Mouse (Mus musculus): ENCODE data around the gene Pdcd10.

Pdcd10 gene

GRCm38 (mm10) chr3:75556695-75557291, at the start of gene Pdcd10:
Gene Pdcd10, minus strand, starts transcription at chr3:75556856.
- DNase-seq, result peak; percentile 100

DNA sequence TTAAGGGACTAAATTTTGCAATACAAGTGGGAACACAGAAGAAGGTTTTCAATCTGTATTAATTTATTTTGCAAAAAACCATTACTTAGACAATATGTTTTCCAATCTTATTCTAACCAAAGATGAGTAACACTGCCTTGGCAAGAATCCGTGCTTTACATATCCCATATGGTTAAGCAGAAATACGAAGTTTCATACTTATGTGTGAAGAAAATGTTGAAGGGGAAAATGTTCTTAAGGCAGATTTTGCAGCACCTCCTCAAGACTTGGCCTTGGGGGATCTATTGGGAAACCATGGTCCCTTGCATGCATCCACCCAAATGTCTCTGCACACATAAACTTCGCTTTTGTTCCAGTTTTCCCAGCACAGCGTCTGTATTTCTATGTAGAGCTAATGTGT, 28.2 kb upstream of the Pdcd10 start:
- no peak for DNase-seq

GRCm38 (mm10) chr3:75583293-75583692, 26.6 kb upstream of the Pdcd10 start:
- DNase-seq, result no peak

- peak in 1 of 2 experiments; percentile 35 for DNase-seq
Observed at GRCm38 (mm10) chr3:75579352-75579751, 22.7 kb upstream of the Pdcd10 start.

DNA sequence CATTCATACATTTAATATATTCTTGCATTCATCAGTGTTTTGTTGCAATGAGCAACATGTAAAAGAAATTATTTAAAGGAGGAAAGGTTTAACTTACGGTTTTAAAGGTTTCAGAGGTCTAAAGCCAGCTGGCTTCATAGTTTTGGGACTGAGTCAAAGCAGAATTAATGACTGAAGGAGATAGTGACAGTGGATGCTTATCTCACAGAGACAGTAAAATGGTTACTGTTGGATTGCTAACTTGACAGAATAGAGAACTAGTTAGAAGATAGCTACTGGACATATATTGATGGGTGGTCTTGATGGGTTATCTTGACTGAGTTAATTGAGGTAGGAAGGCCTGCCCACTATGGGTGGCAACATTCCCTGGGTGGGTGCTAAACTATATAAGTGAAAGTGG, 18.9 kb upstream of the Pdcd10 start:
- DNase-seq, result no peak

DNA sequence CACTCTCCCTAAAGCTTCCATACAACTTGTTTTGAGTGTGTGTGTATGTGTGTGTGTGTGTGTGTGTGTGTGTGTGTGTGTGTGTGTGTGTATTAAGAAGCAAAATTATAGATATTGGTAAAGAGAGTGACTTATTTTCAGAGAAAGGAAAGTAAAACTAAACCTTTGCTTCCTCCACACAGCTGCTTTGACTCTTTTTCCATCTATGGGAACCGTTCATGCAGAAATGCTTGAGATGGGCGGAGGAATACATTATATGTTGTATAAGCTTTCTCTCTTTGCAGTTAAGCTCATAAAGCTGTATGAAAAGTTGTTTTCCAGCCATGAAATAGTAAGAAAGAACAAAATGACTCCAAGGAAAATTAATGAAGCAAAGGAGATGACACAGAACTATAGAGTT, 17.4 kb upstream of the Pdcd10 start:
- DNase-seq, result no peak

DNA sequence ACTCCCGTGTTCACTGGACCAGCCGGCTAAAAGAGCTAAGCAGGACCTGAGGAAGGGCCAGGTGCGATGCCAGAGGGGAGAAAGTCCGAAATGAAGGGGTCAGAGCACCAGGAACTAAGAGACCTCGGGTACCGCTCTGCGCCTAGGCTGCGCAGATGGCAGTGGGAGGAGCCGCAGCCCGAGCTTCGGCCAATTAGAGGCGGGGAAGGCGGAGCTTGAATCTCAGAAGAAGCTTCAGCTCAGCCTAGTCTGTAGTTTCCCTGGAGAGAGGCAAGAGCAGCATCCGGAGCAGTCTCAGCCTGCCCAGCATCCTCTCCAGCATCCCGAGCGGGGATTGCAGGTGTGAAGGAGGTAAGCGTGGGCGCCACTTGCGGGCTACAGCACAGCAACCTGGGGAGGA, 636 bp upstream of the Pdcd10 start, which contains the start of gene Serpini1:
Gene Serpini1 (plus strand): TSS at position 256 of the 400 bp plus-strand sequence.
- DNase-seq, result peak; percentile 93 to 94

DNA sequence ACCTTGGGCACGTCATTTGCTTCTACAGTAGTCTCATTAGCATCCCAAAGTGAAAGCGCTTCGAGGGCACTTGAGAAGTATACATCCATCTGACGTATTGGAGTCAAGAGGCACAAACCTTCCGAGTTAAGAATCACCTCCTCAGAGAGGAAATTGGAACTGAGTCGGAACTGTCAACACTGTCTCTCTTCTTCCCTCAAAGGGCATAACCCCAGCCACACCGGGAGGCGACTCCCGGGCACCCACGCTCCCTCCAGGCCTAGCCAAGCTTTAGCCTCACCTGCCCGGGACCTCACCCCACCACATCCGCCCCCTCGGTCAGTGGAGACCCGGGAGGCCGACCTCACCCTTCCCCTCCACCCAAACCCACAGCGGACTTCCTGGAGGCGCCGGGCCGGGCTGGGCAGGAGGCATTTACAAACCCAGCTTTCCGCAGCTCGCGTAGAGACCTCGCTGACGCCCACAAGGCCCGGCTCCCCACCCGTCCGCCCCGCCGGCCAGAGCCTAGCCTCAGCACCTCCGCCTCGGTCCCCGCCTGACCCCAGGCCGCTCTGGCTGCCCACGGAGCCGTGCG, 448 bp downstream of the Pdcd10 start:
- peak in 1 of 2 experiments; percentile 8 for DNase-seq

GRCm38 (mm10) chr3:75551248-75551647, 5.4 kb downstream of the Pdcd10 start:
- DNase-seq, result no peak

- DNase-seq, result no peak
Observed at GRCm38 (mm10) chr3:75544287-75544686, 12.4 kb downstream of the Pdcd10 start.

DNA sequence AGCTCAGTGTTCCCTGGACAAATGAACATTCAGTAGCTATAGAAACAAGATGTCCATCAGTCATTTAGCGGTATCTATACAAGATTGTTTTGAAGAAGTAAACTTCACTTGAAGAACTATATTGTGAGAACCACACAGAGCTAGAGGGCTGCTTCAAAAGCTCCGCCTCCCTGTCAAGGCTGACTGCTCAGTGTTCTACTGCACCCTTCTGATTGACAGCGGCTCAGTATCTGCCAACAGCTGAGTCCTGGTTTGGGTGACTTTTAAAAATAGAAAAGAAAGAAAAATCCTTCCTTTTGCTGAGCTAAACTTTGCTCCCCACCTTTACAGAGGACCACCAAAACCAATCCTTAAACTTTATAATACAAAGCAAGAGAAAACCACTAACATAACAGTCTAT, 13.8 kb downstream of the Pdcd10 start:
- peak; percentile 52 to 75 for DNase-seq

GRCm38 (mm10) chr3:75541259-75541658, 15.4 kb downstream of the Pdcd10 start:
- no peak for DNase-seq

GRCm38 (mm10) chr3:75534045-75534834, 22.4 kb downstream of the Pdcd10 start:
- DNase-seq, result no peak

DNA sequence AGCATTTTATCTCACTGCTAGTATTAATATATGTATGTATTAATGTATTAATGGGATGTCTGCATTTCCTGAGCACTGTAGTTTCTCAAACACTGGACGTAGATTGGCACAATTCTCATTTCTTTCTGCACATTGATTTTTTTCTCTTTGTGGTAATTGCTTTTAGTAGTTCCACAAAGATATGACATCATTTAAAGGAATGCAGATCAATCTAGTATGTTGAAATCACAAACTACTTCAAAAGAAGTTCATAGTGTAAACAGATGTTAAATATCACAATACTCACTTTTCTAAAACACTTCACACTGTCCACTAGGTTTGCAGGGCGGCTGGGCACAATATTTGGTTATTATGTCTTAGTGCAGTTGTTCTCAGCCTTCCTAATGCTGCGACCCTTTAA, 25.6 kb downstream of the Pdcd10 start:
- no peak for DNase-seq

DNA sequence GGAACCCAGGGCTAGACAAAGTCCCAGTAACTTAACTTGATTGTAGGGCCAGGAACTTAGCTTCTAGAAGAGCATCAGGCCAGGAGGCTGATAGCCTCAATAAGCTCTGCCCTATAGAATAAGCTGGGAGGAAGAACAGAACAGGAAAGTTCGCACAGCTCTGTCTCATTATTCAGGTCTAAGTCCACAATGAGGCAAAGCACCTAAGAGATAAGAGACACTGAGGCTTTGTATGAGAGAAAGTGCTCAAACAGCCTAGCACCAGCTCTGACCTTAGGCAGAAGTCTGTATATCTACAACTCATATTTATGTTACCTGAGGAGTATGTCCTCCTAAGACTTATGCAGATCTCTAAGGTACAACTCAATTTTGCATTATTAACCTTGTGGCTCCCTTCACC, 34.1 kb downstream of the Pdcd10 start:
- no peak for DNase-seq

- no peak for DNase-seq
Observed at GRCm38 (mm10) chr3:75521314-75521713, 35.3 kb downstream of the Pdcd10 start.

GRCm38 (mm10) chr3:75517631-75518250, 38.9 kb downstream of the Pdcd10 start:
- DNase-seq, result peak; percentile 37 to 81

- DNase-seq, result no peak
Observed at GRCm38 (mm10) chr3:75498961-75499960, 57.4 kb downstream of the Pdcd10 start.

GRCm38 (mm10) chr3:75492913-75493312, 63.7 kb downstream of the Pdcd10 start:
- DNase-seq, result peak; percentile 4 to 24

DNA sequence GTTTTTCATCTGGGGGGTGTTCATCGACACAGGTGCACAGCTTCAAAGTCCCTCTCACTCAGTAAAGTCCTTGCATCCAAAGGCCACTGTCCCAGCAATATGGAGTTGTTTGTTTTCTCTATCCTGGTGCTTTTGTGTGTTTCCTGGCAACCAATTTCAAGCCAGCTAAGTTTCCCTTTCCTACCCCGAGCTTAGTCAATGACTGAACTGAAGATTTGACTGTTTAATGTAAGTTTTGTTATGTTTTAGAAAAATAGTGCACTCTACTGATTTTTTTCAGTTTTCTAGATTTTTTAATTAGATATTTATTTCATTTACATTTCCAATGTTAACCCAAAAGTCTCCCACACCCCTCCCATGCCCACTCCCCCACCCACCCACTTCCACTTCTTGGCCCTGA, 74.6 kb downstream of the Pdcd10 start, which contains the start of gene Wdr49:
Gene Wdr49 (minus strand): TSS at position 101 of the 400 bp plus-strand sequence.
- no peak for DNase-seq

GRCm38 (mm10) chr3:75475106-75475505, 81.5 kb downstream of the Pdcd10 start:
- DNase-seq, result peak; percentile 3 to 19

- DNase-seq, result no peak
Observed at GRCm38 (mm10) chr3:75474657-75475056, 82.0 kb downstream of the Pdcd10 start.
